Mouse (Mus musculus): ENCODE results near the gene Fubp1. TPM values are rescaled to one million over a fixed set of nuclear protein-coding genes. Genes with fewer than 3 reads are reported as not detected.
"Not testable (repeated sequence)": the region's sequence is repeated elsewhere in the genome, so short reads cannot be mapped to it uniquely, and the experiment has no call there.

Fubp1 gene
- polyA plus RNA-seq, 1 experiment from 2014 or later: 232 TPM

GRCm38 (mm10) chr3:152245273-152245910 is 35.2 kb downstream of the Fubp1 start:
- ATAC-seq (replicated peaks): no peak
- 82% methylated on average over 5 of the region's 5 CpGs for WGBS
- no peaks in the 10 kb centered on the region for H3K36me3 ChIP-seq (replicated peaks)

DNA sequence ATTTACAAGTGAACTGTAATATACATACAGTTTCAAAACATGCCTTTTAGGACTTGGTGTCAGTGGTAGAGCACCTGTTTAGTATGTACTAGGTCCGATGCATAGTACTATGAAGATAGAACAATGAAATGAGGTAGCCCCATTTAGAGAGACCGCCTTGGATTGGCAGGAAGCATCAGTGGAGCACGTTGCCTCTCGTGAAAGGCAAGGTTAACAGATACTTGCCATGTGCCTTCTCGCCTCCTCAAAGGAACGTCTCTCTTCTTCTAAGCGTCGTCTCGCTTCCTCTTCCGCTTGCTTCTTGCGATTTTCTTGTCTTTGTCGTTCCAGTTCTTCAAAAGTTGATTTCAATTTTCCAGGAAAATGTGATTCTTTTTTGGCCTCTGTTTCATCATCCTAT is 37.5 kb downstream of the Fubp1 start:
- no peaks in the 10 kb centered on the region for H3K27me3 ChIP-seq (replicated peaks)
- H3K9ac ChIP-seq: no peak overlapping the region
- 92% methylated on average over 12 of the region's 12 CpGs for WGBS
- ATAC-seq (replicated peaks): no peak
- H3K27ac ChIP-seq: no peak overlapping the region
- no peaks in the 10 kb centered on the region for H3K9me3 ChIP-seq
- no peak overlapping the region for H3K4me2 ChIP-seq
- H3K4me3 ChIP-seq: no peak overlapping the region
- no peaks in the 10 kb centered on the region for H3K4me1 ChIP-seq
- no peaks in the 10 kb centered on the region for H3K36me3 ChIP-seq (replicated peaks)

More at GRCm38 (mm10) chr3:152245273-152245910, 35.2 kb downstream of the Fubp1 start:
- Histone ChIP-seq H3K4me1 (no peaks in the 10 kb centered on the region), H3K27me3 (replicated peaks) (no peaks in the 10 kb centered on the region), H3K4me2 (no peak overlapping the region), H3K9ac (no peak overlapping the region), H3K9me3 (no peaks in the 10 kb centered on the region), H3K27ac (0 out of 2 replicates have a peak overlapping the region, but pooled peaks have one; percentile 29), H3K4me3 (no peak overlapping the region)

DNA sequence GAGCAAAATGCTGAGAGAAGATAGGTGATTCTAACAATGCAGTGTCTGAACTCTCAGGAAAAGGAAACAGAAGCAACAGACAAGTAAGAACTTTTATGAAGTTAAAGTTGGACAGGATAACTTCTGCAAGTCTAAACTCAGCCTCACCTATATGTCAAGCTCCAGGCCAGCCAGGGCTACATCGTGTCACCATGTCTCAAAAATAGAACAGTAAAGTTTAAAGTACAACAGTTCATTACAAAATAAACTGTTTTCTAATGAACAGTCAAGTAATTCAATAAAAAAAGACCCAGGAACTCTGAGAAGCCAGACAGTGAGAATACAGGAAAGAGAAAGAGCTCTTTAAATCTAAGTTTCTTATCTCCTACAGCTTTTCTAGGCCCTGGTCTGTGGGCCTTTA is 40.3 kb downstream of the Fubp1 start:
- H3K9ac ChIP-seq: no peak overlapping the region
- no peak overlapping the region for H3K4me2 ChIP-seq
- WGBS: 93% methylated on average over 1 of the region's 1 CpGs
- no peaks in the 10 kb centered on the region for H3K4me1 ChIP-seq
- H3K4me3 ChIP-seq: no peak overlapping the region
- H3K9me3 ChIP-seq: no peaks in the 10 kb centered on the region
- no peak overlapping the region for H3K27ac ChIP-seq
- no peaks in the 10 kb centered on the region for H3K27me3 ChIP-seq (replicated peaks)
- no peaks in the 10 kb centered on the region for H3K36me3 ChIP-seq (replicated peaks)
- ATAC-seq (replicated peaks): no peak

DNA sequence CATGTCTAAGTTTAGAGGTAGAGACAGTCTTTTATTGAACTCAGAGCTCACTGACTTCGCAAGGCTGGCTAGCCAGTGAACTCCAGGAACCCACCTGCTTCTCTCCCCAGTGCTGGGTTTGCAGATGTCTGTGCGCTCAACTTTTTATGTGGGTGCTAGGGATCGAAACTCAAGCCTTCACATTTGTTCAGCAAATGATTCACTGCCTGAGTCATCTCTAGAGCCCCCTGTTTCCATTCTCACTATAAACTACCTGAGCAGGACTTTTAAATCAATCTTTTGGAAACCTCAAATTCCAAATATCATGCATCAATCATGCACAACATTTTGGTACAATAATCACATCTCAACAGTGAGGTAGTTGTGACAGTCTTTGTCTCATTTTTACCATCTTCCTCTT is 47.3 kb downstream of the Fubp1 start:
- H3K9ac ChIP-seq: no peak overlapping the region
- no peak for ATAC-seq (replicated peaks)
- no peak overlapping the region for H3K4me3 ChIP-seq
- no peaks in the 10 kb centered on the region for H3K4me1 ChIP-seq
- WGBS: 87% methylated on average over 3 of the region's 3 CpGs
- H3K4me2 ChIP-seq: no peak overlapping the region
- no peaks in the 10 kb centered on the region for H3K36me3 ChIP-seq (replicated peaks)
- H3K27me3 ChIP-seq (replicated peaks): peaks cover 5% of the 10 kb centered on the region; the same call in 1 of the 2 replicates
- H3K9me3 ChIP-seq: no peaks in the 10 kb centered on the region
- no peak overlapping the region for H3K27ac ChIP-seq

DNA sequence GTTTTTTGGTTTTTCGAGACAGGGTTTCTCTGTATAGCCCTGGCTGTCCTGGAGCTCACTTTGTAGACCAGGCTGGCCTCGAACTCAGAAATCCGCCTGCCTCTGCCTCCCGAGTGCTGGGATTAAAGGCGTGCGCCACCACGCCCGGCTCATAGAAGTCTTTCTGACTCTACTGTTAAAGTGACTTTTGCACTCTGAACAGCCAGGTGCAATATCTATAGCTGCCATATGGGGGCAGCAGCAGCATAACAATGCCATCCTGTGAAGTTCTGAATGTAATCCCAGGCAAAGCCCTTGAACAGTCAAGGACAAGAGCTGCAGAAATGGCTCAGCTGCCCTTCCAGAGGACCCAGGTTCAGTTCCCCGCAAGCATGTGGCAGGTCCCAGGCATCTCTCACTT is 49.2 kb downstream of the Fubp1 start:
- 40% methylated on average over 8 of the region's 9 CpGs for WGBS
- peaks cover 16% of the 10 kb centered on the region for H3K27me3 ChIP-seq (replicated peaks)
- H3K36me3 ChIP-seq (replicated peaks); H3K4me3 ChIP-seq; H3K4me2 ChIP-seq; H3K27ac ChIP-seq; H3K9me3 ChIP-seq; H3K4me1 ChIP-seq; H3K9ac ChIP-seq: not testable (repeated sequence)
- peak; percentile 42; the same call in 1 of the 2 replicates for ATAC-seq (replicated peaks)

DNA sequence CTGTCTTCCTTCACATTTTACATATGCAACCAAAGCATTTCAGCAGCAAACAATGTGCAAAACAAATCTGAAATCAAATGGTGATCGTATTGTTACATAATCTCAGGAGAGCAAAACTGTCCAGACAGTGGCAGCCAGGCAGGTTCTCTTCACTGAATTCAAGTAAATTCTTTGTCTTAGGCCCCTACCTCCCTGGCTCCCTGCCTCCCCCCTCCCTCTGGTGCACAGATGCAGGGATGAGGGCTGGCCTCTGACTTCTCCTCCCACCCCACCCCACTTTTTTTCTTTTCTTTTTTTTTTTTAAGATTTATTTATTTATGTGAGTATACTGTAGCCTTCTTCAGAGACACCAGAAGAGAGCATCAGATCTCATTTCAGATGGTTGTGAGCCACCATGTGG is 50.1 kb downstream of the Fubp1 start:
- no peak overlapping the region for H3K9ac ChIP-seq
- no peak overlapping the region for H3K4me3 ChIP-seq
- H3K9me3 ChIP-seq: no peaks in the 10 kb centered on the region
- H3K4me1 ChIP-seq: peaks cover 6% of the 10 kb centered on the region
- 100% methylated on average over 1 of the region's 1 CpGs for WGBS
- no peak overlapping the region for H3K27ac ChIP-seq
- ATAC-seq (replicated peaks): no peak
- H3K36me3 ChIP-seq (replicated peaks): no peaks in the 10 kb centered on the region
- no peak overlapping the region for H3K4me2 ChIP-seq
- peaks cover 19% of the 10 kb centered on the region for H3K27me3 ChIP-seq (replicated peaks)

- H3K9ac ChIP-seq: no peak overlapping the region
- no peak overlapping the region for H3K4me2 ChIP-seq
- H3K36me3 ChIP-seq (replicated peaks): no peaks in the 10 kb centered on the region
- WGBS: 56% methylated on average over 8 of the region's 8 CpGs
- peaks cover 17% of the 10 kb centered on the region for H3K4me1 ChIP-seq
- ATAC-seq (replicated peaks): no peak
- no peak overlapping the region for H3K27ac ChIP-seq
- H3K27me3 ChIP-seq (replicated peaks): peaks cover 24% of the 10 kb centered on the region
- no peaks in the 10 kb centered on the region for H3K9me3 ChIP-seq
- no peak overlapping the region for H3K4me3 ChIP-seq
Measured at GRCm38 (mm10) chr3:152261436-152261835, 51.2 kb downstream of the Fubp1 start.

DNA sequence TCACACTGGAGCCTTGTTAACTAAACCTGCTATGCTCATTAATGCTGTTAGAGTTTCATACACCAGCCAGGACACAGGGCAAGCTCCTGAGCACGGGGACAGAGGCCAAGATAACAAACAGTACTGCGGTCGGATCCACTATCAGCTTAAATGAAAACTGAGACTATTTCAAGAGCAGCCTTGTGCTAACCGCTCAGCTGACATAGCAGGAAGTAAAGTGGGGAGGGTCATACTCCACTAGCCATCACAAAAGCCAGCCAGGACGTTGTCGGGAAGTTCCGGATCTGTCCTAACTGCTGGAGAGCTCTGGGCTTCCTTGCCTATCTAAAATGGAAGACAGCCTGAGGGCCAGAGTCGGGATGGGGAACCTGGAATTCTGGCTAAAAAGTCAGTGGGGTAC is 51.7 kb downstream of the Fubp1 start:
- peaks cover 27% of the 10 kb centered on the region for H3K27me3 ChIP-seq (replicated peaks)
- H3K9ac ChIP-seq: no peak overlapping the region
- H3K4me3 ChIP-seq: no peak overlapping the region
- no peaks in the 10 kb centered on the region for H3K36me3 ChIP-seq (replicated peaks)
- H3K27ac ChIP-seq: no peak overlapping the region
- H3K4me2 ChIP-seq: no peak overlapping the region
- ATAC-seq (replicated peaks): no peak
- H3K9me3 ChIP-seq: no peaks in the 10 kb centered on the region
- peaks cover 21% of the 10 kb centered on the region for H3K4me1 ChIP-seq
- WGBS: 22% methylated on average over 8 of the region's 8 CpGs

DNA sequence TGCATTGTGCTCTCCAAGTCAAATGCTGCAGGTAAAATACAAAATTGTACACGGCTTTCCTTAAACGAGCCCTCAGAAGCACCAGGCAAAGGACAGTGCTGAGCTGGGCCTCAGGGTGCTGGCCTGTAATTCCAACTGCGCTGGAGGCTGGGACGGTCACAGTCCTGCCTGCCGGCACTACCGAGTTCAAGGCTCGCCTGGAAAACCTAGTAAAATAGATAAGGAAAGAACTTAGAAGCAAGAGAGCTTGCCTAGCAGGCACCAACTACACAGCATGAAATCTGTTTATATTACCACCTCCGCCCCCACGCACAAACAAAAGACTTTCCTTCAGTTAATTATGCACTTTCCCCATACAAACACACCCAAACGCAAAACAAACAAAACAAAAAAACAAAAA is 54.2 kb downstream of the Fubp1 start:
- no peaks in the 10 kb centered on the region for H3K36me3 ChIP-seq (replicated peaks)
- H3K27me3 ChIP-seq (replicated peaks): peaks cover 38% of the 10 kb centered on the region
- H3K9me3 ChIP-seq: no peaks in the 10 kb centered on the region
- ATAC-seq (replicated peaks): no peak
- H3K9ac ChIP-seq: no peak overlapping the region
- no peak overlapping the region for H3K4me3 ChIP-seq
- no peak overlapping the region for H3K27ac ChIP-seq
- 55% methylated on average over 10 of the region's 10 CpGs for WGBS
- peaks cover 21% of the 10 kb centered on the region for H3K4me1 ChIP-seq
- H3K4me2 ChIP-seq: no peak overlapping the region

GRCm38 (mm10) chr3:152264830-152265229 is 54.6 kb downstream of the Fubp1 start:
- Histone ChIP-seq H3K27me3 (replicated peaks) (peaks cover 38% of the 10 kb centered on the region), H3K4me2 (peak overlapping the region; percentile 98), H3K36me3 (replicated peaks) (no peaks in the 10 kb centered on the region), H3K4me1 (peaks cover 21% of the 10 kb centered on the region), H3K9ac (no peak overlapping the region), H3K9me3 (no peaks in the 10 kb centered on the region), H3K4me3 (peak overlapping the region; percentile 52; the same call in 1 of the 2 replicates), H3K27ac (no peak overlapping the region)
- ATAC-seq (replicated peaks): no peak
- 40% methylated on average over 12 of the region's 12 CpGs for WGBS

- peaks cover 38% of the 10 kb centered on the region for H3K27me3 ChIP-seq (replicated peaks)
- no peaks in the 10 kb centered on the region for H3K36me3 ChIP-seq (replicated peaks)
- peak overlapping the region; percentile 52 for H3K4me3 ChIP-seq
- ATAC-seq (replicated peaks): peak; percentile 80
- H3K9me3 ChIP-seq: no peaks in the 10 kb centered on the region
- H3K4me1 ChIP-seq: peaks cover 21% of the 10 kb centered on the region
- no peak overlapping the region for H3K27ac ChIP-seq
- peak overlapping the region; percentile 98 for H3K4me2 ChIP-seq
- H3K9ac ChIP-seq: peak overlapping the region; percentile 41
- under 1% methylated on average over 60 of the region's 63 CpGs for WGBS
Measured at GRCm38 (mm10) chr3:152265351-152266035, 55.3 kb downstream of the Fubp1 start.

DNA sequence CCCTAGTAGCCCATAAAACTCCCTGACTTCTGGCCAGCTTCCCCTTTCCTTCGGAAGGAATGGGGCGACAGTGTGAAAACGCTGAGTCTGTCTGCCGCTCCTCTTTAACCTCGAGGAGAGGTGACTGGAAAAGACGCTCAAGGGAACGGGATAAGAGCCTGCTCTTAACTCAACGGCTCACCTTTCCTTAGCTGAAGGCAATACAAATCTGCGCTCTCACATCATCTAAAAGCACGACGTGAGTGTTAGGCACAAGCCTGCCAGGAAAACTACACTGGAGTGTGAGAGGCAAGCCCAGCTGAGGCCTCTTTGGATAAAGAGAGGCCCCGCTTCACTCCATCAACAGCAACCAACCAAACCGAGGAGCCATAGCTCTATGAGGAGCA is 55.8 kb downstream of the Fubp1 start, which contains the start of gene Nexn:
Nexn (minus strand) TSS at position 315 of the 386 bp plus-strand sequence.
- WGBS: 6% methylated on average over 13 of the region's 13 CpGs
- Histone ChIP-seq H3K27me3 (replicated peaks) (peaks cover 38% of the 10 kb centered on the region), H3K4me3 (peak within 1 kb of the TSS; percentile 52), H3K4me2 (peak within 1 kb of the TSS; percentile 98), H3K4me1 (peaks cover 21% of the 10 kb centered on the region), H3K36me3 (replicated peaks) (no peaks in the 10 kb centered on the region), H3K9ac (peak within 1 kb of the TSS; percentile 41), H3K27ac (no peak within 1 kb of the TSS), H3K9me3 (no peaks in the 10 kb centered on the region)
- peak; percentile 4; the same call in 1 of the 2 replicates for ATAC-seq (replicated peaks)

GRCm38 (mm10) chr3:152268099-152268498 is 57.9 kb downstream of the Fubp1 start:
- 94% methylated on average over 14 of the region's 14 CpGs for WGBS
- no peaks in the 10 kb centered on the region for H3K9me3 ChIP-seq
- no peak for ATAC-seq (replicated peaks)
- no peak overlapping the region for H3K9ac ChIP-seq
- no peak overlapping the region for H3K4me2 ChIP-seq
- no peak overlapping the region for H3K4me3 ChIP-seq
- H3K36me3 ChIP-seq (replicated peaks): no peaks in the 10 kb centered on the region
- no peak overlapping the region for H3K27ac ChIP-seq
- peaks cover 33% of the 10 kb centered on the region; the same call in 1 of the 2 replicates for H3K27me3 ChIP-seq (replicated peaks)
- peaks cover 21% of the 10 kb centered on the region for H3K4me1 ChIP-seq
